Mouse (Mus musculus): ENCODE measurements around the gene Gata2. TPM values are rescaled to one million over a fixed set of nuclear protein-coding genes. Genes with fewer than 3 reads are reported as not detected.

Gene Gata2
- polyA plus RNA-seq, 1 experiment: 13.1 TPM

GRCm38 (mm10) chr6:88226570-88226994 is 32.9 kb downstream of the Gata2 start:
- Histone ChIP-seq H3K27ac (ENCODE audit: insufficient read depth, low read length) (no peak overlapping the region), H3K27me3 (ENCODE audit: control insufficient read depth, insufficient read depth, low read length) (no peaks in the 10 kb centered on the region), H3K4me1 (ENCODE audit: control insufficient read depth, insufficient read depth, insufficient read length) (no peaks in the 10 kb centered on the region), H3K36me3 (ENCODE audit: control insufficient read depth, insufficient read depth, low read length) (no peaks in the 10 kb centered on the region), H3K4me3 (ENCODE audit: extremely low read depth, insufficient read depth, insufficient read length) (no peak overlapping the region)
- DNase-seq (ENCODE audit: low read depth in 1 of 2, low spot score in 2 of 2): no peak
- TF ChIP-seq CTCF (IDR thresholded peaks at IDR 0.05; ENCODE audit: extremely low read depth, insufficient read depth, insufficient read length, insufficient replicate concordance) (no peak), POLR2A (IDR thresholded peaks at IDR 0.05; ENCODE audit: low read depth, low read length) (no peak)
- 50% methylated on average over 5 of the region's 5 CpGs for WGBS

DNA sequence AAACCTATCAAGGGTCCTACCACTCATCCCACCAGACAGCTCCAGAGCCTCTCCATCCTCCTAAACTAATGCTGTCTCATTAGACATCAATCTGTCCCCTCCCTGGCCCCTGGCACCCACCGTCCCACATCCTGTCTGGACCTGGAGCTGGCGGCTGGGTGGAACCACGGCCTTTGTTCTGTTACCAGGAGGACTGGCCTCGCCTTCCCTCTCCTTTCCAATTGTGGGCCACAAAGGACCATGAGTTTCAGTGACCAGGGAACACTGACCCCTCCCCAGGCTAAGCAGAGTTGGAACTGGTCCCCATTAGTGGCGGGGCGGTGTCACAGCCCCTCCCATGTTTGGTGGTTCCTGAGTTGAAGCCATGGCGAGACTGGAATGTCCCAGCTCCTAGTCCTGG is 33.8 kb downstream of the Gata2 start:
- no peak for DNase-seq (ENCODE audit: low read depth in 1 of 2, low spot score in 2 of 2)
- H3K27me3 ChIP-seq (ENCODE audit: control insufficient read depth, insufficient read depth, low read length): no peaks in the 10 kb centered on the region
- no peaks in the 10 kb centered on the region for H3K4me1 ChIP-seq (ENCODE audit: control insufficient read depth, insufficient read depth, insufficient read length)
- no peak overlapping the region for H3K4me3 ChIP-seq (ENCODE audit: extremely low read depth, insufficient read depth, insufficient read length)
- H3K27ac ChIP-seq (ENCODE audit: insufficient read depth, low read length): no peak overlapping the region
- WGBS: 65% methylated on average over 7 of the region's 7 CpGs
- no peak for TF ChIP-seq POLR2A (IDR thresholded peaks at IDR 0.05; ENCODE audit: low read depth, low read length)
- no peak for TF ChIP-seq CTCF (IDR thresholded peaks at IDR 0.05; ENCODE audit: extremely low read depth, insufficient read depth, insufficient read length, insufficient replicate concordance)
- no peaks in the 10 kb centered on the region for H3K36me3 ChIP-seq (ENCODE audit: control insufficient read depth, insufficient read depth, low read length)

GRCm38 (mm10) chr6:88229221-88229620 is 35.5 kb downstream of the Gata2 start:
- no peak overlapping the region for H3K27ac ChIP-seq (ENCODE audit: insufficient read depth, low read length)
- no peak overlapping the region for H3K4me3 ChIP-seq (ENCODE audit: extremely low read depth, insufficient read depth, insufficient read length)
- no peaks in the 10 kb centered on the region for H3K4me1 ChIP-seq (ENCODE audit: control insufficient read depth, insufficient read depth, insufficient read length)
- WGBS: 22% methylated on average over 12 of the region's 12 CpGs
- no peak for TF ChIP-seq CTCF (IDR thresholded peaks at IDR 0.05; ENCODE audit: extremely low read depth, insufficient read depth, insufficient read length, insufficient replicate concordance)
- TF ChIP-seq POLR2A (IDR thresholded peaks at IDR 0.05; ENCODE audit: low read depth, low read length): no peak
- H3K27me3 ChIP-seq (ENCODE audit: control insufficient read depth, insufficient read depth, low read length): no peaks in the 10 kb centered on the region
- H3K36me3 ChIP-seq (ENCODE audit: control insufficient read depth, insufficient read depth, low read length): no peaks in the 10 kb centered on the region
- DNase-seq (ENCODE audit: low read depth in 1 of 2, low spot score in 2 of 2): no peak

GRCm38 (mm10) chr6:88231821-88232220 is 38.1 kb downstream of the Gata2 start:
- Histone ChIP-seq H3K27ac (ENCODE audit: insufficient read depth, low read length) (no peak overlapping the region), H3K27me3 (ENCODE audit: control insufficient read depth, insufficient read depth, low read length) (no peaks in the 10 kb centered on the region), H3K4me3 (ENCODE audit: extremely low read depth, insufficient read depth, insufficient read length) (no peak overlapping the region), H3K4me1 (ENCODE audit: control insufficient read depth, insufficient read depth, insufficient read length) (no peaks in the 10 kb centered on the region), H3K36me3 (ENCODE audit: control insufficient read depth, insufficient read depth, low read length) (no peaks in the 10 kb centered on the region)
- WGBS: 84% methylated on average over 7 of the region's 7 CpGs
- TF ChIP-seq CTCF (IDR thresholded peaks at IDR 0.05; ENCODE audit: extremely low read depth, insufficient read depth, insufficient read length, insufficient replicate concordance) (no peak), POLR2A (IDR thresholded peaks at IDR 0.05; ENCODE audit: low read depth, low read length) (no peak)
- no peak for DNase-seq (ENCODE audit: low read depth in 1 of 2, low spot score in 2 of 2)

DNA sequence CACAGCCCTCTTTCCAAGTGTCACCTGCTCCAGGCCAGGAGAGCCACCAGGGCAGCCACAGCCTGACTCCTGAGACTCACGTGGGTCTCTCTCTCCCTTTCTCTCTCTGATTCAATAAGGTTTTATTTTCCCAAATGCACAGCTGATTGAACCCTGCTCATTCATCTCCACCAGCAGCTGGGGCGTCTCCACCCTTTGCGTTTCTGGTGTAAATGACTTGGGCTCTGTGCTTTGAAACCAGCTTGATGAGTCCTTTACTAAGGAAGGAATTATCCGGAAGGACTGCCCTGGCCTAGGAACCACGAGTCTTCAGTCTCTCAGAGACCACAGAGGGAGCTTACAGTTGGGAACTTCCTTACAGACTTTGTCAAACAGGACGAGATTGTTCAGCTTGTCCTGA is 38.5 kb downstream of the Gata2 start:
- WGBS: 68% methylated on average over 6 of the region's 6 CpGs
- no peak for TF ChIP-seq CTCF (IDR thresholded peaks at IDR 0.05; ENCODE audit: extremely low read depth, insufficient read depth, insufficient read length, insufficient replicate concordance)
- H3K4me1 ChIP-seq (ENCODE audit: control insufficient read depth, insufficient read depth, insufficient read length): no peaks in the 10 kb centered on the region
- no peak overlapping the region for H3K4me3 ChIP-seq (ENCODE audit: extremely low read depth, insufficient read depth, insufficient read length)
- no peak overlapping the region for H3K27ac ChIP-seq (ENCODE audit: insufficient read depth, low read length)
- no peak for DNase-seq (ENCODE audit: low read depth in 1 of 2, low spot score in 2 of 2)
- no peaks in the 10 kb centered on the region for H3K36me3 ChIP-seq (ENCODE audit: control insufficient read depth, insufficient read depth, low read length)
- H3K27me3 ChIP-seq (ENCODE audit: control insufficient read depth, insufficient read depth, low read length): no peaks in the 10 kb centered on the region

DNA sequence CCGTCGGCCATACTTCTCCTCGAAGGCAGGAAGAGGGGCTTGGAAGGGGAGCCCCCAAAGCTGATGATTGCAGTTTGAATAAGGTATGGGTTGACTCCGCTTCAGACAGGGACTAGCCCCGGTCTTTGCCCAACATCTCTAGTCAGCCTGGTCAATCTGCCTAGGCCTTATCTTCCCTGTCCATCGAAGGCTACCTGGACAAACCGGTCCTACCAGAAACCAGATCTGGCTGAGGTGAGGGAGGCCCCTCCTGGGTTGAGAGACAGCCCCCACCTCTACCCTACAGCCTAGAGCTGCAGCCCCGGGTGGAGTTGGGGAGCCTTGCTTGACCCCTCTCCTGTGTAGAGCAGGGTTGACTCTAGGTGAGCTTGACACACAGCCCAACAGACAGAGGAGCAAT is 40.3 kb downstream of the Gata2 start:
- Histone ChIP-seq H3K27ac (ENCODE audit: insufficient read depth, low read length) (no peak overlapping the region), H3K4me3 (ENCODE audit: extremely low read depth, insufficient read depth, insufficient read length) (no peak overlapping the region), H3K36me3 (ENCODE audit: control insufficient read depth, insufficient read depth, low read length) (no peaks in the 10 kb centered on the region), H3K4me1 (ENCODE audit: control insufficient read depth, insufficient read depth, insufficient read length) (no peaks in the 10 kb centered on the region), H3K27me3 (ENCODE audit: control insufficient read depth, insufficient read depth, low read length) (no peaks in the 10 kb centered on the region)
- TF ChIP-seq CTCF (IDR thresholded peaks at IDR 0.05; ENCODE audit: extremely low read depth, insufficient read depth, insufficient read length, insufficient replicate concordance) (no peak), POLR2A (IDR thresholded peaks at IDR 0.05; ENCODE audit: low read depth, low read length) (no peak)
- DNase-seq (ENCODE audit: low read depth in 1 of 2, low spot score in 2 of 2): no peak
- WGBS: 89% methylated on average over 8 of the region's 8 CpGs

DNA sequence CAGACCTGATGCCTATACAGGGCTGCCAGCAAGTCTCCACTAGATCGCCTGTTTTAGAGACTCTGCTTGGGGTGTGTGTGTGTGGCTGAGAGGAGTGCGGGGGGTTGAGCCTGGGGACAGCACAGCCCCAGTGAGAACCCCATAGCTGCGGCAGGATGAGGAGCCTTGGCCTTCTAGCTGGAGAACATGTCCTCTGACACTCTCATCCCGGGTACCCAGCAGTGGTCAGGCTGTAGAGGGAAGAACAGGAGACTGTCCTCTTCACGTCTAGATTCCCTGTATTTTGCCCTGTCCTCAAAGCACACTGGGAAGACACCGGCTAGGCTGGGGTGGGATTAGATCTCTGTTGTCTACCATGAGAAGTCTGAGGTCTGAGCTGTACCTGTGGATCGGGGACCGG is 41.8 kb downstream of the Gata2 start:
- WGBS: 69% methylated on average over 8 of the region's 8 CpGs
- no peaks in the 10 kb centered on the region for H3K4me1 ChIP-seq (ENCODE audit: control insufficient read depth, insufficient read depth, insufficient read length)
- no peaks in the 10 kb centered on the region for H3K36me3 ChIP-seq (ENCODE audit: control insufficient read depth, insufficient read depth, low read length)
- no peak overlapping the region for H3K4me3 ChIP-seq (ENCODE audit: extremely low read depth, insufficient read depth, insufficient read length)
- no peak overlapping the region for H3K27ac ChIP-seq (ENCODE audit: insufficient read depth, low read length)
- no peaks in the 10 kb centered on the region for H3K27me3 ChIP-seq (ENCODE audit: control insufficient read depth, insufficient read depth, low read length)
- TF ChIP-seq CTCF (IDR thresholded peaks at IDR 0.05; ENCODE audit: extremely low read depth, insufficient read depth, insufficient read length, insufficient replicate concordance) (no peak), POLR2A (IDR thresholded peaks at IDR 0.05; ENCODE audit: low read depth, low read length) (no peak)
- DNase-seq (ENCODE audit: low read depth in 1 of 2, low spot score in 2 of 2): no peak

All from spleen, adult 2 months (tissue).